Mouse (Mus musculus) limb, embryonic 14.5 days (tissue): ENCODE results near the gene 4921524J17Rik. TPM values are rescaled to one million over a fixed set of nuclear protein-coding genes. Genes with fewer than 3 reads are reported as not detected.

Experiments
- ATAC-seq: fragments of 200-750 bp; cut with Nextera tagmentation; 2 replicates; pipeline ENCODE4 v1.8.0; 2017; ENCODE audit warnings: low read depth, moderate number of reproducible peaks, moderate TSS enrichment; ENCODE audit not compliant: low FRiP score
- DNase-seq: peaks from one replicate; pipeline ENCODE4 v3.0.0-alpha.2; 2015; ENCODE audit warnings: low spot score
- H3K27ac ChIP-seq: fragments of 300-500 bp; sonication (generic); replicated peaks from 2 replicates; pipeline ENCODE4 v1.5.1; 2014; ENCODE audit warnings: low read depth, mild to moderate bottlenecking, low read length, moderate library complexity, mixed read lengths
- H3K27me3 ChIP-seq: fragments of 300-500 bp; sonication (generic); 2 replicates; pipeline ENCODE4 v1.6.1; 2014; ENCODE audit warnings: low read length, mixed read lengths; ENCODE audit not compliant: control insufficient read depth, insufficient read depth
- H3K36me3 ChIP-seq: fragments of 300-500 bp; sonication (generic); 2 replicates; pipeline ENCODE4 v1.6.1; 2014; ENCODE audit warnings: mild to moderate bottlenecking, low read length, moderate library complexity, mixed read lengths; ENCODE audit not compliant: control insufficient read depth, insufficient read depth
- H3K4me1 ChIP-seq: fragments of 300-500 bp; sonication (generic); 2 replicates; pipeline ENCODE4 v1.6.1; 2014; ENCODE audit warnings: antibody characterized with exemption, low read length, mixed read lengths; ENCODE audit not compliant: control insufficient read depth, insufficient read depth
- H3K4me2 ChIP-seq: fragments of 300-500 bp; sonication (generic); replicated peaks from 2 replicates; pipeline ENCODE4 v1.6.1; 2014; ENCODE audit warnings: low read depth, mild to moderate bottlenecking, low read length, moderate library complexity; ENCODE audit not compliant: severe bottlenecking
- H3K4me3 ChIP-seq: fragments of 300-500 bp; sonication (generic); replicated peaks from 2 replicates; pipeline ENCODE4 v1.5.1; 2014; ENCODE audit warnings: low read length
- H3K9ac ChIP-seq: fragments of 300-500 bp; sonication (generic); 2 replicates; pipeline ENCODE4 v1.6.1; 2014; ENCODE audit warnings: mild to moderate bottlenecking, low read depth, low read length, moderate library complexity; ENCODE audit not compliant: severe bottlenecking
- H3K9me3 ChIP-seq: fragments of 300-500 bp; sonication (generic); 2 replicates; pipeline ENCODE4 v1.6.1; 2016; ENCODE audit warnings: low read length; ENCODE audit not compliant: control insufficient read depth
- POLR2A ChIP-seq: fragments of 200-500 bp; IDR thresholded peaks from 2 replicates; pipeline ENCODE4 v1.8.0; 2012; ENCODE audit warnings: inconsistent platforms, mild to moderate bottlenecking, moderate library complexity, borderline replicate concordance; ENCODE audit not compliant: insufficient read depth, insufficient read length; ENCODE audit errors: extremely low read depth
- WGBS: fragments of 180-500 bp; shearing (Covaris S2); extraction: QIAGEN DNeasy Blood & Tissue Kit; methylation state at CpG from one replicate; pipeline ENCODE4 v1.1.7; 2014; 5-methylcytosine and 5-hydroxymethylcytosine counted together
- polyA plus RNA-seq, 2 experiments: library from polyadenylated mRNA; depleted of rRNA in 1 of 2; stranded (reverse) in 1 of 2; unstranded in 1 of 2; fragments of >200 nt; fragmentation: Nextera tagmentation in 1 of 2; extraction: Ambion mirVana in 1 of 2; gene quantifications; 2 replicates each; pipeline versions ENCODE4 v1.2.1 to v1.2.3; 2012 to 2014

4921524J17Rik gene
- polyA plus RNA-seq, 2 experiments, result 24.9 to 46.5 TPM

- no peaks in the 10 kb centered on the region for H3K36me3 ChIP-seq
- no peak overlapping the region for H3K9ac ChIP-seq
- no peak overlapping the region for H3K27ac ChIP-seq
- H3K27me3 ChIP-seq, result no peaks in the 10 kb centered on the region
- no peak overlapping the region for H3K4me2 ChIP-seq
- no peaks in the 10 kb centered on the region for H3K9me3 ChIP-seq
- no peak for TF ChIP-seq POLR2A
- no peaks in the 10 kb centered on the region for H3K4me1 ChIP-seq
- H3K4me3 ChIP-seq, result no peak overlapping the region
- DNase-seq, result no peak
- WGBS, result 73% methylated on average over 4 of the region's 4 CpGs
- no peak for ATAC-seq
Observed at GRCm38 (mm10) chr8:85476970-85477545, 44.4 kb upstream of the 4921524J17Rik start.

- 85% methylated on average over 3 of the region's 3 CpGs for WGBS
Observed at GRCm38 (mm10) chr8:85474924-85475323, 42.3 kb upstream of the 4921524J17Rik start.

GRCm38 (mm10) chr8:85473246-85473645 is 40.6 kb upstream of the 4921524J17Rik start:
- no peak for DNase-seq
- Histone ChIP-seq H3K9ac (no peak overlapping the region), H3K4me1 (no peaks in the 10 kb centered on the region), H3K27me3 (no peaks in the 10 kb centered on the region), H3K27ac (no peak overlapping the region), H3K4me2 (no peak overlapping the region), H3K36me3 (no peaks in the 10 kb centered on the region), H3K4me3 (no peak overlapping the region), H3K9me3 (no peaks in the 10 kb centered on the region)
- 65% methylated on average over 4 of the region's 4 CpGs for WGBS
- TF ChIP-seq POLR2A, result no peak
- ATAC-seq, result no peak

More at GRCm38 (mm10) chr8:85474924-85475323, 42.3 kb upstream of the 4921524J17Rik start:
- Histone ChIP-seq H3K9ac (no peak overlapping the region), H3K27ac (no peak overlapping the region), H3K9me3 (no peaks in the 10 kb centered on the region), H3K4me1 (no peaks in the 10 kb centered on the region), H3K4me3 (no peak overlapping the region), H3K27me3 (no peaks in the 10 kb centered on the region), H3K4me2 (no peak overlapping the region), H3K36me3 (no peaks in the 10 kb centered on the region)
- no peak for ATAC-seq
- TF ChIP-seq POLR2A, result no peak
- no peak for DNase-seq

GRCm38 (mm10) chr8:85472800-85473199 is 40.2 kb upstream of the 4921524J17Rik start:
- WGBS, result 70% methylated on average over 6 of the region's 6 CpGs
- H3K9ac ChIP-seq, result no peak overlapping the region
- H3K27me3 ChIP-seq, result no peaks in the 10 kb centered on the region
- no peaks in the 10 kb centered on the region for H3K4me1 ChIP-seq
- no peak for ATAC-seq
- H3K4me3 ChIP-seq, result no peak overlapping the region
- no peaks in the 10 kb centered on the region for H3K36me3 ChIP-seq
- H3K4me2 ChIP-seq, result no peak overlapping the region
- TF ChIP-seq POLR2A, result no peak
- no peak overlapping the region for H3K27ac ChIP-seq
- DNase-seq, result no peak
- H3K9me3 ChIP-seq, result no peaks in the 10 kb centered on the region

- H3K9ac ChIP-seq, result no peak overlapping the region
- no peaks in the 10 kb centered on the region for H3K4me1 ChIP-seq
- no peak for DNase-seq
- no peaks in the 10 kb centered on the region for H3K36me3 ChIP-seq
- 80% methylated on average over 8 of the region's 8 CpGs for WGBS
- no peaks in the 10 kb centered on the region for H3K9me3 ChIP-seq
- no peaks in the 10 kb centered on the region for H3K27me3 ChIP-seq
- no peak for ATAC-seq
- no peak overlapping the region for H3K27ac ChIP-seq
- no peak for TF ChIP-seq POLR2A
- H3K4me2 ChIP-seq, result no peak overlapping the region
- no peak overlapping the region for H3K4me3 ChIP-seq
Observed at GRCm38 (mm10) chr8:85470753-85471152, 38.1 kb upstream of the 4921524J17Rik start.
